In genomic region chr3:54769349-54770275, GRCm38 (mm10) we compare ENCODE assay signal across 34 mouse cellular contexts. TPM values are rescaled to one million over a fixed set of nuclear protein-coding genes. Genes with fewer than 3 reads are reported as not detected.
A peak's percentile ranks its signal among the peaks of the same experiment; 100 is the strongest.
DNase-seq lines count a peak whose midpoint lies in the region; ATAC-seq and TF ChIP-seq lines count a peak whose summit lies in the region.
"Had no signal": no experiment of that assay in that cellular context is flagged by ENCODE, and none has a peak within 500 bp of the region (broad histone marks: within the 10 kb centered on the region; RNA-seq: fewer than 3 reads in every experiment).

No protein-coding gene starts in this region.

- H3K27ac ChIP-seq in embryonic facial prominence, embryonic 14.5 days (replicated peaks; ENCODE audit: low read depth, low read length): no peak overlapping the region
- no peak overlapping the region for H3K27ac ChIP-seq in embryonic facial prominence, embryonic 10.5 days (replicated peaks)
- H3K27ac ChIP-seq in lung, embryonic 14.5 days (ENCODE audit: low read depth): no peak overlapping the region
- no peak overlapping the region for H3K27ac ChIP-seq in midbrain, embryonic 14.5 days (replicated peaks; ENCODE audit: low read depth, low read length)
- no peak overlapping the region for H3K27ac ChIP-seq in midbrain, postnatal 0 days (ENCODE audit: low read depth, low read length)
- H3K27ac ChIP-seq: embryonic facial prominence, embryonic 13.5 days; forebrain, embryonic 10.5 days; forebrain, embryonic 13.5 days; heart, adult 2 months; heart, embryonic 10.5 days; heart, embryonic 13.5 days; hindbrain, embryonic 14.5 days had no signal

- H3K27me3 ChIP-seq in embryonic facial prominence, embryonic 14.5 days (replicated peaks; ENCODE audit: control insufficient read depth, insufficient read depth, low read length): no peaks in the 10 kb centered on the region
- no peaks in the 10 kb centered on the region for H3K27me3 ChIP-seq in embryonic facial prominence, embryonic 10.5 days (replicated peaks; ENCODE audit: low read depth, poor library complexity, severe bottlenecking)
- no peaks in the 10 kb centered on the region for H3K27me3 ChIP-seq in lung, embryonic 14.5 days (ENCODE audit: insufficient read depth, low read length)
- no peaks in the 10 kb centered on the region for H3K27me3 ChIP-seq in midbrain, embryonic 14.5 days (ENCODE audit: control insufficient read depth, insufficient read depth, low read length)
- H3K27me3 ChIP-seq in midbrain, postnatal 0 days (ENCODE audit: insufficient read depth, low read length): no peaks in the 10 kb centered on the region
- H3K27me3 ChIP-seq: CH12.LX; embryonic facial prominence, embryonic 13.5 days; forebrain, embryonic 13.5 days; heart, embryonic 13.5 days; Patski had no signal

- H3K4me1 ChIP-seq in embryonic facial prominence, embryonic 14.5 days (ENCODE audit: control insufficient read depth, insufficient read depth, low read length): no peaks in the 10 kb centered on the region
- H3K4me1 ChIP-seq in embryonic facial prominence, embryonic 10.5 days: no peaks in the 10 kb centered on the region
- H3K4me1 ChIP-seq in lung, embryonic 14.5 days (ENCODE audit: insufficient read depth): no peaks in the 10 kb centered on the region
- no peaks in the 10 kb centered on the region for H3K4me1 ChIP-seq in midbrain, embryonic 14.5 days (ENCODE audit: control insufficient read depth, insufficient read depth, low read length)
- no peaks in the 10 kb centered on the region for H3K4me1 ChIP-seq in midbrain, postnatal 0 days (ENCODE audit: insufficient read depth, low read length)
- H3K4me1 ChIP-seq: embryonic facial prominence, embryonic 13.5 days; forebrain, embryonic 10.5 days; forebrain, embryonic 13.5 days; heart, embryonic 10.5 days; heart, embryonic 13.5 days had no signal

- no peak overlapping the region for H3K4me2 ChIP-seq in embryonic facial prominence, embryonic 14.5 days (ENCODE audit: low read depth, low read length)
- no peak overlapping the region for H3K4me2 ChIP-seq in lung, embryonic 14.5 days
- 0 out of 2 replicates have a peak overlapping the region, but pooled peaks have one; percentile 8 for H3K4me2 ChIP-seq in midbrain, embryonic 14.5 days (ENCODE audit: low read length)
- no peak overlapping the region for H3K4me2 ChIP-seq in midbrain, postnatal 0 days (ENCODE audit: low read depth, low read length, poor library complexity, severe bottlenecking)
- H3K4me2 ChIP-seq: embryonic facial prominence, embryonic 13.5 days; forebrain, embryonic 13.5 days; heart, embryonic 13.5 days; hindbrain, embryonic 14.5 days had no signal

- H3K4me3 ChIP-seq in embryonic facial prominence, embryonic 14.5 days (ENCODE audit: low read depth, low read length): no peak overlapping the region
- no peak overlapping the region for H3K4me3 ChIP-seq in embryonic facial prominence, embryonic 10.5 days
- H3K4me3 ChIP-seq in lung, embryonic 14.5 days (ENCODE audit: low read depth, low read length): no peak overlapping the region
- H3K4me3 ChIP-seq in midbrain, embryonic 14.5 days (replicated peaks; ENCODE audit: low read depth, low read length): no peak overlapping the region
- no peak overlapping the region for H3K4me3 ChIP-seq in midbrain, postnatal 0 days (ENCODE audit: low read depth, low read length)
- H3K4me3 ChIP-seq: embryonic facial prominence, embryonic 13.5 days; forebrain, embryonic 10.5 days; forebrain, embryonic 13.5 days; heart, adult 2 months; heart, embryonic 10.5 days; heart, embryonic 13.5 days had no signal

- H3K9me3 ChIP-seq in embryonic facial prominence, embryonic 14.5 days (ENCODE audit: control insufficient read depth, low read length): 0 out of 2 replicates have a peak, but pooled peaks cover 3% of the 10 kb centered on the region
- peaks cover 4% of the 10 kb centered on the region; the same call in 1 of the 2 replicates for H3K9me3 ChIP-seq in embryonic facial prominence, embryonic 10.5 days
- no peaks in the 10 kb centered on the region; the same call in 1 of the 2 replicates for H3K9me3 ChIP-seq in lung, embryonic 14.5 days (ENCODE audit: low read depth, low read length)
- H3K9me3 ChIP-seq in midbrain, embryonic 14.5 days (ENCODE audit: control insufficient read depth, low read length): 0 out of 2 replicates have a peak, but pooled peaks cover 4% of the 10 kb centered on the region
- no peaks in the 10 kb centered on the region for H3K9me3 ChIP-seq in midbrain, postnatal 0 days (ENCODE audit: low read length)

- peak; percentile 17 for DNase-seq in embryonic facial prominence, embryonic 14.5 days (ENCODE audit: low spot score)
- DNase-seq in embryonic facial prominence, embryonic 10.5 days (ENCODE audit: low spot score): no peak
- peak; percentile 34 for DNase-seq in lung, embryonic 14.5 days
- no peak for DNase-seq in lung, postnatal 10 days
- no peak for DNase-seq in midbrain, embryonic 14.5 days
- no peak for DNase-seq in midbrain, postnatal 0 days (ENCODE audit: low spot score)
- no peak for DNase-seq in layer of hippocampus, adult 8-10 months (ENCODE audit: low spot score in 2 of 2)
- DNase-seq: adrenal gland, postnatal 10 days; adrenal gland, postnatal 36 days; cerebellum, adult 11 months; cerebellum, adult 2 months; cerebellum, adult 9-11 months; cerebellum, postnatal 25 days; gastrocnemius, postnatal 10 days; gastrocnemius, postnatal 36 days; heart, adult 2 months; heart, postnatal 14 days; heart, postnatal 4 days had no signal

- whole genome bisulfite sequencing in embryonic facial prominence, embryonic 14.5 days: 67% methylated on average over 17 of the region's 17 CpGs
- WGBS in embryonic facial prominence, embryonic 10.5 days: 78% methylated on average over 17 of the region's 17 CpGs
- WGBS in lung, embryonic 14.5 days: 61% methylated on average over 17 of the region's 17 CpGs
- 57% methylated on average over 17 of the region's 17 CpGs for WGBS in midbrain, embryonic 14.5 days
- WGBS in midbrain, postnatal 0 days: 43% methylated on average over 17 of the region's 17 CpGs

- no peaks in the 10 kb centered on the region for H3K36me3 ChIP-seq in embryonic facial prominence, embryonic 14.5 days (ENCODE audit: control insufficient read depth, insufficient read depth, low read length)
- no peaks in the 10 kb centered on the region for H3K36me3 ChIP-seq in embryonic facial prominence, embryonic 10.5 days (replicated peaks)
- no peaks in the 10 kb centered on the region for H3K36me3 ChIP-seq in lung, embryonic 14.5 days (ENCODE audit: insufficient read depth)
- H3K36me3 ChIP-seq in midbrain, embryonic 14.5 days (ENCODE audit: control insufficient read depth, insufficient read depth, low read length): no peaks in the 10 kb centered on the region
- H3K36me3 ChIP-seq in midbrain, postnatal 0 days (ENCODE audit: insufficient read depth, low read length): no peaks in the 10 kb centered on the region
- H3K36me3 ChIP-seq: embryonic facial prominence, embryonic 13.5 days; forebrain, embryonic 10.5 days; G1E; heart, embryonic 10.5 days had no signal

- H3K9ac ChIP-seq in embryonic facial prominence, embryonic 14.5 days (ENCODE audit: low read depth, low read length): no peak overlapping the region
- no peak overlapping the region for H3K9ac ChIP-seq in lung, embryonic 14.5 days
- H3K9ac ChIP-seq in midbrain, embryonic 14.5 days (replicated peaks; ENCODE audit: low read length): no peak overlapping the region
- no peak overlapping the region for H3K9ac ChIP-seq in midbrain, postnatal 0 days (replicated peaks; ENCODE audit: low read length, poor library complexity, severe bottlenecking)
- H3K9ac ChIP-seq: embryonic facial prominence, embryonic 13.5 days; forebrain, embryonic 13.5 days; heart, embryonic 13.5 days; hindbrain, embryonic 14.5 days had no signal

- TF ChIP-seq CTCF in lung, embryonic 14.5 days (IDR thresholded peaks at IDR 0.05; ENCODE audit: low read depth): no peak
- no peak for TF ChIP-seq CTCF in midbrain, postnatal 0 days (IDR thresholded peaks at IDR 0.05)

- ATAC-seq in embryonic facial prominence, embryonic 14.5 days (ENCODE audit: low read depth): peak; percentile 56; the same call in 1 of the 2 replicates
- no peak for ATAC-seq in lung, embryonic 14.5 days (ENCODE audit: insufficient read depth)
- ATAC-seq in midbrain, embryonic 14.5 days (ENCODE audit: low FRiP score, low TSS enrichment): no peak
- ATAC-seq in midbrain, postnatal 0 days (ENCODE audit: low FRiP score): no peak
- ATAC-seq: forebrain, embryonic 13.5 days; forebrain, embryonic 16.5 days; Patski had no signal

RNA-seq across cellular contexts. Expression of gene Smad9, which starts 14.2 kb away (rescaled TPM):
- 2.0 and 2.1 TPM in 2 replicates for polyA plus RNA-seq in embryonic facial prominence, embryonic 14.5 days (2014; fragmentation: Nextera tagmentation; extraction: Ambion mirVana)
- polyA plus RNA-seq in embryonic facial prominence, embryonic 10.5 days (2016; fragmentation: Nextera tagmentation; extraction: Ambion mirVana): 0.42 and 0.73 TPM in 2 replicates
- polyA plus RNA-seq in lung, embryonic 14.5 days (2014; fragmentation: Nextera tagmentation; extraction: Ambion mirVana): 2.4 and 2.9 TPM in 2 replicates
- polyA plus RNA-seq in midbrain, embryonic 14.5 days (2014; fragmentation: Nextera tagmentation; extraction: Ambion mirVana): 0.30 and 0.43 TPM in 2 replicates
- total RNA-seq in midbrain, postnatal 0 days (2014; rRNA removed): 4.6 and 6.0 TPM in 2 replicates
- polyA plus RNA-seq in midbrain, postnatal 0 days (2015; fragmentation: Nextera tagmentation; extraction: Ambion mirVana): 0.67 and 0.69 TPM in 2 replicates
- 1 to 10 TPM; 8.4 to 8.6 (median 8.5) TPM for total RNA-seq in layer of hippocampus, adult 8-10 months (2022)
- total RNA-seq: common myeloid progenitor, adult 5-6 weeks; granulocyte monocyte progenitor cell, adult 5-6 weeks had no signal
- polyA plus RNA-seq: G1E had no signal

RNA-seq across cellular contexts. Expression of gene Alg5, which starts 34.3 kb away (rescaled TPM):
- polyA plus RNA-seq in embryonic facial prominence, embryonic 14.5 days (2014; fragmentation: Nextera tagmentation; extraction: Ambion mirVana): 66.3 and 71.5 TPM in 2 replicates
- polyA plus RNA-seq in embryonic facial prominence, embryonic 10.5 days (2016; fragmentation: Nextera tagmentation; extraction: Ambion mirVana): 41.0 and 42.1 TPM in 2 replicates
- polyA plus RNA-seq in lung, embryonic 14.5 days (2014; fragmentation: Nextera tagmentation; extraction: Ambion mirVana): 50.7 and 57.1 TPM in 2 replicates
- polyA plus RNA-seq in midbrain, embryonic 14.5 days (2014; fragmentation: Nextera tagmentation; extraction: Ambion mirVana): 48.3 and 55.5 TPM in 2 replicates
- total RNA-seq in midbrain, postnatal 0 days (2014; rRNA removed): 18.9 and 27.3 TPM in 2 replicates
- 65.8 and 65.9 TPM in 2 replicates for polyA plus RNA-seq in midbrain, postnatal 0 days (2015; fragmentation: Nextera tagmentation; extraction: Ambion mirVana)
- total RNA-seq in layer of hippocampus, adult 8-10 months (2022): 10 to 100 TPM; 19.4 to 24.4 (median 21.6) TPM

RNA-seq across cellular contexts. Expression of gene Exosc8, which starts 34.4 kb away (rescaled TPM):
- polyA plus RNA-seq in embryonic facial prominence, embryonic 14.5 days (2014; fragmentation: Nextera tagmentation; extraction: Ambion mirVana): 112 and 113 TPM in 2 replicates
- polyA plus RNA-seq in embryonic facial prominence, embryonic 10.5 days (2016; fragmentation: Nextera tagmentation; extraction: Ambion mirVana): 182 and 191 TPM in 2 replicates
- 149 and 154 TPM in 2 replicates for polyA plus RNA-seq in lung, embryonic 14.5 days (2014; fragmentation: Nextera tagmentation; extraction: Ambion mirVana)
- 76.0 and 81.0 TPM in 2 replicates for polyA plus RNA-seq in midbrain, embryonic 14.5 days (2014; fragmentation: Nextera tagmentation; extraction: Ambion mirVana)
- total RNA-seq in midbrain, postnatal 0 days (2014; rRNA removed): 41.4 and 44.3 TPM in 2 replicates
- polyA plus RNA-seq in midbrain, postnatal 0 days (2015; fragmentation: Nextera tagmentation; extraction: Ambion mirVana): 68.4 and 71.4 TPM in 2 replicates
- 10 to 100 TPM; 30.2 to 39.8 (median 36.8) TPM for total RNA-seq in layer of hippocampus, adult 8-10 months (2022)

RNA-seq across cellular contexts. Expression of gene Rfxap, which starts 38.0 kb away (rescaled TPM):
- 37.6 and 43.0 TPM in 2 replicates for polyA plus RNA-seq in embryonic facial prominence, embryonic 14.5 days (2014; fragmentation: Nextera tagmentation; extraction: Ambion mirVana)
- 31.3 and 33.1 TPM in 2 replicates for polyA plus RNA-seq in embryonic facial prominence, embryonic 10.5 days (2016; fragmentation: Nextera tagmentation; extraction: Ambion mirVana)
- 34.4 and 35.6 TPM in 2 replicates for polyA plus RNA-seq in lung, embryonic 14.5 days (2014; fragmentation: Nextera tagmentation; extraction: Ambion mirVana)
- 45.4 and 59.8 TPM in 2 replicates for polyA plus RNA-seq in midbrain, embryonic 14.5 days (2014; fragmentation: Nextera tagmentation; extraction: Ambion mirVana)
- 44.8 and 65.9 TPM in 2 replicates for total RNA-seq in midbrain, postnatal 0 days (2014; rRNA removed)
- polyA plus RNA-seq in midbrain, postnatal 0 days (2015; fragmentation: Nextera tagmentation; extraction: Ambion mirVana): 42.6 and 48.2 TPM in 2 replicates
- 10 to 100 TPM; 45.6 to 55.9 (median 51.4) TPM for total RNA-seq in layer of hippocampus, adult 8-10 months (2022)

RNA-seq across cellular contexts. Expression of gene Gm21958, which starts 55.5 kb away (rescaled TPM):
- 0.57 TPM in 1 of 2 replicates, not detected in the other for polyA plus RNA-seq in embryonic facial prominence, embryonic 14.5 days (2014; fragmentation: Nextera tagmentation; extraction: Ambion mirVana)
- 0.28 TPM in 1 of 2 replicates, not detected in the other for polyA plus RNA-seq in embryonic facial prominence, embryonic 10.5 days (2016; fragmentation: Nextera tagmentation; extraction: Ambion mirVana)
- 1.7 TPM in 1 of 2 replicates, not detected in the other for polyA plus RNA-seq in lung, embryonic 14.5 days (2014; fragmentation: Nextera tagmentation; extraction: Ambion mirVana)
- 0.73 and 1.1 TPM in 2 replicates for polyA plus RNA-seq in midbrain, embryonic 14.5 days (2014; fragmentation: Nextera tagmentation; extraction: Ambion mirVana)
- total RNA-seq in midbrain, postnatal 0 days (2014; rRNA removed): not detected in 2 replicates
- 0.87 TPM in 1 of 2 replicates, not detected in the other for polyA plus RNA-seq in midbrain, postnatal 0 days (2015; fragmentation: Nextera tagmentation; extraction: Ambion mirVana)
- total RNA-seq in layer of hippocampus, adult 8-10 months (2022): not detected
- total RNA-seq: adrenal gland, adult 18-20 months; adrenal gland, postnatal 10 days; adrenal gland, postnatal 36 days; CH12.LX; G1E; gastrocnemius, adult 18-20 months; gastrocnemius, postnatal 10 days; gastrocnemius, postnatal 36 days; granulocyte monocyte progenitor cell, adult 5-6 weeks; heart, adult 2 months; heart, postnatal 14 days; heart, postnatal 4 days had no signal
- polyA plus RNA-seq: cerebellum, adult 2 months; embryonic facial prominence, embryonic 13.5 days; forebrain, embryonic 13.5 days; forebrain, embryonic 16.5 days; G1E; heart, adult 2 months; heart, embryonic 10.5 days; heart, embryonic 16.5 days; hindbrain, embryonic 11.5 days; hindbrain, embryonic 14.5 days had no signal

Comparison
In these comparisons a context has a peak if more than half of its experiments do, and no peak if none do; other contexts are left out.
1. DNase-seq: peak in embryonic facial prominence, embryonic 14.5 days (single experiment) and lung, embryonic 14.5 days (single experiment); none in embryonic facial prominence, embryonic 10.5 days (single experiment), lung, postnatal 10 days (single experiment), midbrain, embryonic 14.5 days (single experiment), midbrain, postnatal 0 days (single experiment) and layer of hippocampus, adult 8-10 months (0 of 2).